Mouse (Mus musculus) heart, adult 2 months (tissue): ENCODE measurements at regions not wholly inside any gene's neighbourhood (a gene's known extent, or its start where the extent isn't known, plus 50 kb on each side); places are given as distances from the start of the nearest gene placed in this dataset.

Experiments
- DNase-seq, 2 experiments: peaks; one replicate each; pipeline ENCODE4 v3.0.0; 2021
- H3K27ac ChIP-seq: fragments of 200-600 bp; 2 replicates; pipeline ENCODE4 v1.8.1; 2022
- H3K27me3 ChIP-seq: fragments of 200-500 bp; 2 replicates; pipeline ENCODE4 v1.6.1; 2012; ENCODE audit warnings: mild to moderate bottlenecking, low read length, inconsistent platforms, mixed read lengths; ENCODE audit not compliant: control insufficient read depth, insufficient read depth
- H3K36me3 ChIP-seq: fragments of 200-500 bp; 2 replicates; pipeline ENCODE4 v1.6.1; 2012; ENCODE audit warnings: low read length, inconsistent platforms; ENCODE audit not compliant: control insufficient read depth, insufficient read depth
- H3K4me1 ChIP-seq: fragments of 200-500 bp; 2 replicates; pipeline ENCODE4 v1.6.1; 2011; ENCODE audit warnings: low read length; ENCODE audit not compliant: control insufficient read depth, insufficient read depth
- H3K4me3 ChIP-seq: fragments of 200-600 bp; 2 replicates; pipeline ENCODE4 v1.8.1; 2022
- H3K79me2 ChIP-seq: fragments of 200-500 bp; replicated peaks from 2 replicates; pipeline ENCODE4 v1.6.1; 2012; ENCODE audit warnings: mild to moderate bottlenecking, inconsistent platforms, low read length, moderate library complexity, mixed read lengths; ENCODE audit not compliant: control insufficient read depth, insufficient read depth
- H3K9ac ChIP-seq: fragments of 200-500 bp; 2 replicates; pipeline ENCODE4 v1.6.1; 2012; ENCODE audit warnings: low read depth, mild to moderate bottlenecking, control low read depth, inconsistent platforms, low read length, mixed read lengths
- CTCF ChIP-seq: fragments of 200-600 bp; IDR thresholded peaks from 2 replicates; pipeline ENCODE4 v1.8.1; 2022; ENCODE audit warnings: antibody characterized with exemption, mild to moderate bottlenecking, moderate library complexity
- EP300 ChIP-seq: fragments of 200-500 bp; IDR thresholded peaks from 2 replicates; pipeline ENCODE4 v1.6.1; 2011; ENCODE audit warnings: low read depth, low read length, control low read depth; ENCODE audit not compliant: insufficient read depth
- POLR2A ChIP-seq: fragments of 200-500 bp; IDR thresholded peaks from 2 replicates; pipeline ENCODE4 v1.6.1; 2011; ENCODE audit warnings: mild to moderate bottlenecking, low read depth, low read length, control low read depth; ENCODE audit not compliant: insufficient read depth
- WGBS: fragments of 180-500 bp; shearing (Covaris S2); methylation state at CpG from one replicate; pipeline ENCODE4 v1.1.7; 2018; 5-methylcytosine and 5-hydroxymethylcytosine counted together
- intact Hi-C: fragments of 180-260 bp; cut with DNase I; formaldehyde crosslinking; loops from one replicate; pipeline ENCODE4 v1.15.1; 2025

- Histone ChIP-seq H3K27ac (peak overlapping the region; percentile 49), H3K9ac (no peak overlapping the region), H3K4me1 (peaks cover 3% of the 10 kb centered on the region), H3K27me3 (no peaks in the 10 kb centered on the region), H3K36me3 (no peaks in the 10 kb centered on the region), H3K79me2 (no peaks in the 10 kb centered on the region), H3K4me3 (peak overlapping the region; percentile 23; the same call in 1 of the 2 replicates)
- intact Hi-C loops, result no loop called here
- TF ChIP-seq CTCF, result no peak
- no peak for TF ChIP-seq POLR2A
- no peak for TF ChIP-seq EP300
- 48% methylated on average over 17 of the region's 17 CpGs for WGBS
- peak in 1 of 2 experiments; percentile 13 for DNase-seq
Observed at GRCm38 (mm10) chr16:87783561-87784304, 85.0 kb downstream of the Bach1 start.

GRCm38 (mm10) chr16:87784405-87784994, 85.8 kb downstream of the Bach1 start:
- 19% methylated on average over 13 of the region's 13 CpGs for WGBS
- Histone ChIP-seq H3K4me3 (peak overlapping the region; percentile 23; the same call in 1 of the 2 replicates), H3K27me3 (no peaks in the 10 kb centered on the region), H3K27ac (peak overlapping the region; percentile 49), H3K4me1 (peaks cover 3% of the 10 kb centered on the region), H3K36me3 (no peaks in the 10 kb centered on the region), H3K79me2 (no peaks in the 10 kb centered on the region), H3K9ac (no peak overlapping the region)
- DNase-seq, result peak in 1 of 2 experiments; percentile 52
- no peak for TF ChIP-seq POLR2A
- TF ChIP-seq CTCF, result no peak
- TF ChIP-seq EP300, result no peak
- intact Hi-C loops, result no loop called here

- intact Hi-C loops, result no loop called here
- Histone ChIP-seq H3K9ac (no peak overlapping the region), H3K79me2 (no peaks in the 10 kb centered on the region), H3K4me1 (0 out of 2 replicates have a peak, but pooled peaks cover 1% of the 10 kb centered on the region), H3K4me3 (no peak overlapping the region), H3K27ac (no peak overlapping the region), H3K27me3 (no peaks in the 10 kb centered on the region), H3K36me3 (no peaks in the 10 kb centered on the region)
- DNase-seq, result no peak
- TF ChIP-seq EP300 (no peak), POLR2A (no peak), CTCF (no peak)
- WGBS, result 89% methylated on average over 10 of the region's 10 CpGs
Observed at GRCm38 (mm10) chr16:87789539-87789938, 90.8 kb downstream of the Bach1 start.

GRCm38 (mm10) chr16:87789957-87790356, 91.2 kb downstream of the Bach1 start:
- no peaks in the 10 kb centered on the region for H3K27me3 ChIP-seq
- DNase-seq, result no peak
- no peak overlapping the region for H3K27ac ChIP-seq
- no peaks in the 10 kb centered on the region for H3K36me3 ChIP-seq
- WGBS, result 87% methylated on average over 6 of the region's 6 CpGs
- intact Hi-C loops, result no loop called here
- H3K9ac ChIP-seq, result no peak overlapping the region
- H3K4me1 ChIP-seq, result no peaks in the 10 kb centered on the region
- H3K79me2 ChIP-seq, result no peaks in the 10 kb centered on the region
- TF ChIP-seq POLR2A, result no peak
- TF ChIP-seq CTCF, result no peak
- H3K4me3 ChIP-seq, result no peak overlapping the region

- H3K27me3 ChIP-seq, result no peaks in the 10 kb centered on the region
- no peaks in the 10 kb centered on the region for H3K79me2 ChIP-seq
- no peaks in the 10 kb centered on the region for H3K36me3 ChIP-seq
- WGBS, result 8% methylated on average over 20 of the region's 20 CpGs
- intact Hi-C loops, result no loop called here
- H3K4me3 ChIP-seq, result peak overlapping the region; percentile 47
- no peaks in the 10 kb centered on the region for H3K4me1 ChIP-seq
- no peak overlapping the region for H3K27ac ChIP-seq
- H3K9ac ChIP-seq, result no peak overlapping the region
- TF ChIP-seq CTCF (no peak), POLR2A (no peak), EP300 (no peak)
- DNase-seq, result peak; percentile 34 to 45
Observed at GRCm38 (mm10) chr16:87796514-87797248, 97.9 kb downstream of the Bach1 start.
